ENCODE assay signal across 20 mouse cellular contexts in genomic region chr17:62802748-62803147, GRCm38 (mm10).
DNase-seq lines count a peak whose midpoint lies in the region; ATAC-seq and TF ChIP-seq lines count a peak whose summit lies in the region.
"Had no signal": no experiment of that assay in that cellular context is flagged by ENCODE, and none has a peak within 500 bp of the region (broad histone marks: within the 10 kb centered on the region; RNA-seq: fewer than 3 reads in every experiment).

No protein-coding gene starts in this region.

- H3K27me3 ChIP-seq in liver, adult 2 months (ENCODE audit: control insufficient read depth, insufficient read depth, low read length) = no peaks in the 10 kb centered on the region
- H3K27me3 ChIP-seq in liver, embryonic 11.5 days (replicated peaks; ENCODE audit: control insufficient read depth, insufficient read depth, low read length) = no peaks in the 10 kb centered on the region
- H3K27me3 ChIP-seq: forebrain, embryonic 12.5 days; heart, embryonic 15.5 days; stomach, embryonic 15.5 days had no signal

- H3K9me3 ChIP-seq in liver, embryonic 11.5 days (ENCODE audit: control insufficient read depth, low read length) = no peaks in the 10 kb centered on the region
- H3K9me3 ChIP-seq: forebrain, embryonic 12.5 days; heart, embryonic 15.5 days; midbrain, embryonic 10.5 days; stomach, embryonic 15.5 days had no signal

- ATAC-seq in liver, embryonic 11.5 days (replicated peaks; ENCODE audit: low FRiP score) = no peak
- ATAC-seq: hindbrain, embryonic 16.5 days had no signal

- H3K79me2 ChIP-seq in liver, adult 2 months (ENCODE audit: control insufficient read depth, insufficient read depth, low read length) = no peaks in the 10 kb centered on the region

- peak; percentile 12 to 25 for DNase-seq in adrenal gland, postnatal 36 days
- DNase-seq in adrenal gland, adult 18-20 months (ENCODE audit: low spot score in 2 of 2) = no peak
- DNase-seq in liver, adult 2 months (ENCODE audit: extremely low read depth, low read depth, low spot score) = peak; percentile 24
- no peak for DNase-seq in liver, embryonic 11.5 days (ENCODE audit: low spot score)
- DNase-seq in CD4-positive helper T cell, adult 2 months (ENCODE audit: low read depth, low spot score) = peak; percentile 11
- peak; percentile 38 for DNase-seq in adipocyte (ENCODE audit: low spot score)
- no peak for DNase-seq in right cerebral cortex, postnatal 25 days
- DNase-seq: cerebellum, adult 2 months; cerebellum, postnatal 36 days; kidney, adult 18-20 months; kidney, postnatal 10 days; left cerebral cortex, postnatal 4 days; lung, postnatal 4 days had no signal

- no peak overlapping the region for H3K4me2 ChIP-seq in liver, embryonic 11.5 days
- H3K4me2 ChIP-seq: forebrain, embryonic 12.5 days; heart, embryonic 15.5 days; stomach, embryonic 15.5 days had no signal

- no peak for TF ChIP-seq CTCF in liver, adult 2 months (IDR thresholded peaks at IDR 0.05; ENCODE audit: low read depth, low read length)

- H3K9ac ChIP-seq in liver, adult 2 months (ENCODE audit: low read depth, low read length) = no peak overlapping the region
- no peak overlapping the region for H3K9ac ChIP-seq in liver, embryonic 11.5 days (ENCODE audit: low read depth, low read length)
- H3K9ac ChIP-seq: forebrain, embryonic 12.5 days; heart, embryonic 15.5 days; liver, embryonic 14.5 days; stomach, embryonic 15.5 days had no signal

- WGBS in liver, adult 2 months = 77% methylated on average over 6 of the region's 6 CpGs
- 77% methylated on average over 6 of the region's 6 CpGs for WGBS in liver, embryonic 11.5 days

- no peak for TF ChIP-seq POLR2A in liver, adult 2 months (IDR thresholded peaks at IDR 0.05; ENCODE audit: extremely low read depth, insufficient read depth, low read length)

- H3K27ac ChIP-seq in liver, adult 2 months (replicated peaks; ENCODE audit: insufficient read depth, low read depth, low read length) = no peak overlapping the region
- no peak overlapping the region for H3K27ac ChIP-seq in liver, embryonic 11.5 days (ENCODE audit: low read depth, low read length)
- H3K27ac ChIP-seq: forebrain, embryonic 12.5 days; heart, embryonic 15.5 days; liver, embryonic 14.5 days; midbrain, embryonic 10.5 days; stomach, embryonic 15.5 days had no signal

- no peaks in the 10 kb centered on the region for H3K36me3 ChIP-seq in liver, adult 2 months (ENCODE audit: control insufficient read depth, insufficient read depth, low read length)
- no peaks in the 10 kb centered on the region for H3K36me3 ChIP-seq in liver, embryonic 11.5 days (ENCODE audit: control insufficient read depth, insufficient read depth, low read length)
- H3K36me3 ChIP-seq: forebrain, embryonic 12.5 days; G1E; heart, embryonic 15.5 days; stomach, embryonic 15.5 days had no signal

- H3K4me3 ChIP-seq in liver, adult 2 months (ENCODE audit: insufficient read depth, low read depth, low read length) = no peak overlapping the region
- H3K4me3 ChIP-seq in liver, embryonic 11.5 days (ENCODE audit: low read depth, low read length) = no peak overlapping the region
- H3K4me3 ChIP-seq: forebrain, embryonic 12.5 days; heart, embryonic 15.5 days; midbrain, embryonic 10.5 days; stomach, embryonic 15.5 days had no signal

- H3K4me1 ChIP-seq in liver, adult 2 months (ENCODE audit: control insufficient read depth, insufficient read depth, low read length) = no peaks in the 10 kb centered on the region
- no peaks in the 10 kb centered on the region for H3K4me1 ChIP-seq in liver, embryonic 11.5 days (replicated peaks; ENCODE audit: control insufficient read depth, insufficient read depth, low read length)
- H3K4me1 ChIP-seq: forebrain, embryonic 12.5 days; heart, embryonic 15.5 days; stomach, embryonic 15.5 days had no signal

Comparison
In these comparisons a context has a peak if more than half of its experiments do, and no peak if none do; other contexts are left out.
1. DNase-seq: peak in adrenal gland, postnatal 36 days (2 of 2), liver, adult 2 months (single experiment), CD4-positive helper T cell, adult 2 months (single experiment) and adipocyte (single experiment); none in adrenal gland, adult 18-20 months (0 of 2), liver, embryonic 11.5 days (single experiment) and right cerebral cortex, postnatal 25 days (single experiment).